Mouse (Mus musculus): ENCODE results near the gene Ccdc124.

DNA sequence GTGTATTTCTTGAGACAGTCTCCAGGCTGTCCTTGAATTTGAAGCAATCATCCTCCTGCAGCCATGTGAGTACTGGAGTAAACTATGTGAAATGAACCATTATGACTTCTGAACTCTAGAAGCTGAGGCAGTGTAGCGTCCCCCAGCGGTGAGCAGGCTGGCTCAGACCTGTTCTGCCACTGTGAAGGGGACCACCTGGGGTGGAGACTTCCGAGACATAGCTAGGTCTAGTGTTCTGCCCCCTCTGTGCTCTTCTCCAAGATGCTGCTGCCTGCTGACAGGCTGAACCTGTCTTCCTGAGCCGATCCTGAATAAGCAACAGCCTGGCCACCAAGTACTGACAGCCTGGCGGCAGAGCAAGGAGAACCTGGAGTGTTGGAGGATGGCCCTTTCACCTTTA, 28.6 kb downstream of the Ccdc124 start:
- TF ChIP-seq CTCF (IDR thresholded peaks at IDR 0.05; ENCODE audit: low read depth) (no peak), EP300 (optimal IDR thresholded peaks at IDR 0.05) (no peak)

All from stomach, postnatal 0 days (tissue).